Mouse (Mus musculus): ENCODE results near the gene Anxa1. TPM values are rescaled to one million over a fixed set of nuclear protein-coding genes. Genes with fewer than 3 reads are reported as not detected.

The Anxa1 gene
- polyA plus RNA-seq (2014; fragmentation: Illumina TruSeq; extraction: RNeasy Lipid Tissue Mini Kit (QIAGEN cat#74804); ENCODE audit: low read depth, low replicate concordance) = 5.3 TPM

GRCm38 (mm10) chr19:20390455-20390994 lies at the start of gene Anxa1:
TSS of gene Anxa1 (minus strand) at chr19:20390944.

Other genes starting within 250 kb of the Anxa1 start
- 2,592 TPM for gene Aldh1a1, start 101.8 kb upstream of the Anxa1 start, polyA plus RNA-seq (2014; fragmentation: Illumina TruSeq; extraction: RNeasy Lipid Tissue Mini Kit (QIAGEN cat#74804); ENCODE audit: low read depth, low replicate concordance)